Mouse (Mus musculus): ENCODE measurements around the gene Tnfsf13. TPM values are rescaled to one million over a fixed set of nuclear protein-coding genes. Genes with fewer than 3 reads are reported as not detected.
"Not testable (repeated sequence)": the region's sequence is repeated elsewhere in the genome, so short reads cannot be mapped to it uniquely, and the experiment has no call there.

Tnfsf13 gene
- polyA plus RNA-seq, 1 experiment from 2014 or later, result 0.53 TPM

DNA sequence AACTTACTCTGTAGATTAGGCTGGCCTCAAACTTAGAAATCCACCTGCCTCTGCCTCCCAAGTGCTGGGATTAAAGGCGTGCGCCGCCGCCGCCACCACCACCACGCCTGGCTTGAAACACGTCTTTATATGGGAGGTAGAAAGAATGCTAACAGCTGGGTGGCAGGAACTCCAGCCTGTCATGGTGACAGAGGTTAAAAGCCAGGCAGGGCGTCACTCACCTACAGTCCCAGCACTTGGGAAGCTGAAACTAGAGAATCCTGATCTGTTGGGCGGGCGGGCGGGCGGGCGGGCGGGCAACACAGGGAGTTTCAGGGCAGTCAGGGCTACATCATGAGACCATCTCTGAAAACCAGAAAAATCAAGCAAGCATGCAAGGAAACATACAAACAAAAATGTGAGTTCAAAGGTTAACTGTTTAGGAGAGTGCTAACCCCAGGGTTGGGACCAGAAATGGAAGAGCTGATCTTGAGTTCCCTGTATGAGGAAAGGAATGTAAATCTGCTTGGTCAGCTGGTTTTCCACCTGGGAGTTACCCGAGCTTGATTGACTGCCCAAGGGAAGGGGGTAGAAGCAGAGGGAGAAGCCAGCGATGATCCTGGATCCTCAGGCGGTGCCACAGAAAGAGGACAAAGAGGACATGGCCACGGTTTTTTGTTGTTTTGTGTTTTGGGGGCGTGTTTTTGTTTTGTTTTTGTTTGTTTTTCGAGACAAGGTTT, 27.5 kb upstream of the Tnfsf13 start:
- peaks cover 39% of the 10 kb centered on the region for H3K4me1 ChIP-seq
- H3K9ac ChIP-seq, result no peak overlapping the region
- ATAC-seq (replicated peaks; ENCODE audit: low FRiP score), result peak; percentile 55
- no peaks in the 10 kb centered on the region for H3K36me3 ChIP-seq
- peak overlapping the region; percentile 68 for H3K27ac ChIP-seq
- no peaks in the 10 kb centered on the region for H3K9me3 ChIP-seq (replicated peaks)
- no peak overlapping the region for H3K4me3 ChIP-seq (replicated peaks)
- 58% methylated on average over 20 of the region's 20 CpGs for WGBS
- peak overlapping the region; percentile 12; the same call in 1 of the 2 replicates for H3K4me2 ChIP-seq
- H3K27me3 ChIP-seq, result no peaks in the 10 kb centered on the region

DNA sequence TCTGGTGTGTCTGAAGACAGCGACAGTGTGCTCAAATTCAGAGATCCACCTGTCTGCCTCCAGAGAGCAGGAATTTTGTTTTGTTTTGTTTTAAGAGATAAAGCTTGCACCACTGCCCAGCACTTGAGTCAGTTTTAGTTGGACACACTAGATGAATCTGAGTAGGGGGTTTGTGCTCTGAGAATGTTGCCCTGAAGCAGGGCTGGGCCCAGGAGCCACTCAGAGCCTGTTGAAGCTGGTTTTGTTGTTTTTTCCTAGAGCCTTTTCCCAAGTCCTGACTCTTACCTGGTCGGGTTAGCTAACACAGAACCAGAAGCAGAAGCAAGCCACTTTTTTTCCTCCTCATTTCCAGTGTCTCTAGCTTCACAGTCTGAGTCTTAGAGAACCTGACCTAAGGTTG, 25.5 kb upstream of the Tnfsf13 start:
- WGBS, result 67% methylated on average over 2 of the region's 2 CpGs
- ATAC-seq (replicated peaks; ENCODE audit: low FRiP score), result no peak

GRCm38 (mm10) chr11:69710470-69710869, 24.9 kb upstream of the Tnfsf13 start:
- 72% methylated on average over 3 of the region's 3 CpGs for WGBS
- H3K4me2 ChIP-seq, result no peak overlapping the region
- no peak for ATAC-seq (replicated peaks; ENCODE audit: low FRiP score)
- no peaks in the 10 kb centered on the region for H3K36me3 ChIP-seq
- peaks cover 30% of the 10 kb centered on the region for H3K4me1 ChIP-seq
- no peaks in the 10 kb centered on the region for H3K27me3 ChIP-seq
- no peak overlapping the region for H3K9ac ChIP-seq
- H3K27ac ChIP-seq, result no peak overlapping the region
- no peaks in the 10 kb centered on the region for H3K9me3 ChIP-seq (replicated peaks)
- H3K4me3 ChIP-seq (replicated peaks), result no peak overlapping the region

More for the DNA sequence above, 25.5 kb upstream of the Tnfsf13 start:
- Histone ChIP-seq H3K4me2 (no peak overlapping the region), H3K9ac (no peak overlapping the region), H3K4me1 (peaks cover 37% of the 10 kb centered on the region), H3K27ac (no peak overlapping the region), H3K27me3 (no peaks in the 10 kb centered on the region), H3K36me3 (no peaks in the 10 kb centered on the region), H3K9me3 (replicated peaks) (no peaks in the 10 kb centered on the region), H3K4me3 (replicated peaks) (no peak overlapping the region)

- Histone ChIP-seq H3K9ac (no peak overlapping the region), H3K9me3 (replicated peaks) (no peaks in the 10 kb centered on the region), H3K27me3 (no peaks in the 10 kb centered on the region), H3K4me3 (replicated peaks) (no peak overlapping the region), H3K36me3 (no peaks in the 10 kb centered on the region), H3K4me1 (peaks cover 24% of the 10 kb centered on the region), H3K4me2 (no peak overlapping the region), H3K27ac (no peak overlapping the region)
- no peak for ATAC-seq (replicated peaks; ENCODE audit: low FRiP score)
- 56% methylated on average over 11 of the region's 11 CpGs for WGBS
Measured at GRCm38 (mm10) chr11:69709554-69710446, 24.2 kb upstream of the Tnfsf13 start.

GRCm38 (mm10) chr11:69708614-69709265, 23.2 kb upstream of the Tnfsf13 start:
- Histone ChIP-seq H3K4me3 (replicated peaks) (no peak overlapping the region), H3K4me1 (peaks cover 21% of the 10 kb centered on the region), H3K9me3 (replicated peaks) (no peaks in the 10 kb centered on the region), H3K27me3 (no peaks in the 10 kb centered on the region), H3K4me2 (no peak overlapping the region), H3K9ac (no peak overlapping the region), H3K36me3 (no peaks in the 10 kb centered on the region), H3K27ac (no peak overlapping the region)
- ATAC-seq (replicated peaks; ENCODE audit: low FRiP score), result no peak
- 76% methylated on average over 3 of the region's 3 CpGs for WGBS

DNA sequence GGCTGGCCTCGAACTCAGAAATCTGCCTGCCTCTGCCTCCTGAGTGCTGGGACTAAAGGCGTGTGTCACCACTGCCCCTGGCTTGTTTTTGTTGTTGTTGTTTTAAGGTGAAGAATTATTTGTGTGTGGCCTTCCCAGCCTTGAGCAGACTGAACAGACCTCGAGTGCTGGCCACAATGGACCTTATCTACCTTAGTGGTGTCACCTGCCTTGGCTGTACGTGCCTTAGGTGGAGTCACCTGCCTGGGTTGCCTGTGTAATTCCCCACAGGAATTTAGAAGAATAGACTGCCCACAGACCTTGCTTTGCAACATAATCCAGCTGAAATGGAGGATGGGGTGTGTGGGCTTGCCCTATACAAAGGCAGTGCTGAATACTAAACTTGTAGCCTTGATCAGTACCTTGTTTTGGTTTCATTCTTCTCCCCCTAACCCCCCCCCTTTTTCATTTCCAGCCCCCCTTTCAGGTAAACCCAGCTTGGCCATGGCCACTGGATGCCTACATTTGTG, 22.3 kb upstream of the Tnfsf13 start:
- H3K9me3 ChIP-seq (replicated peaks), result no peaks in the 10 kb centered on the region
- ATAC-seq (replicated peaks; ENCODE audit: low FRiP score), result no peak
- no peak overlapping the region for H3K27ac ChIP-seq
- no peaks in the 10 kb centered on the region for H3K36me3 ChIP-seq
- 88% methylated on average over 4 of the region's 4 CpGs for WGBS
- H3K9ac ChIP-seq, result no peak overlapping the region
- H3K4me2 ChIP-seq, result no peak overlapping the region
- no peaks in the 10 kb centered on the region for H3K27me3 ChIP-seq
- H3K4me3 ChIP-seq (replicated peaks), result no peak overlapping the region
- peaks cover 13% of the 10 kb centered on the region; the same call in 1 of the 2 replicates for H3K4me1 ChIP-seq

GRCm38 (mm10) chr11:69707480-69707847, 21.9 kb upstream of the Tnfsf13 start:
- no peaks in the 10 kb centered on the region for H3K27me3 ChIP-seq
- no peak overlapping the region for H3K9ac ChIP-seq
- no peaks in the 10 kb centered on the region for H3K36me3 ChIP-seq
- peaks cover 11% of the 10 kb centered on the region; the same call in 1 of the 2 replicates for H3K4me1 ChIP-seq
- no peak overlapping the region for H3K4me2 ChIP-seq
- no peak overlapping the region for H3K27ac ChIP-seq
- WGBS, result 92% methylated on average over 4 of the region's 4 CpGs
- no peaks in the 10 kb centered on the region for H3K9me3 ChIP-seq (replicated peaks)
- H3K4me3 ChIP-seq (replicated peaks), result no peak overlapping the region
- no peak for ATAC-seq (replicated peaks; ENCODE audit: low FRiP score)

GRCm38 (mm10) chr11:69706775-69707479, 21.3 kb upstream of the Tnfsf13 start:
- no peak overlapping the region for H3K4me3 ChIP-seq (replicated peaks)
- no peaks in the 10 kb centered on the region for H3K9me3 ChIP-seq (replicated peaks)
- H3K9ac ChIP-seq, result no peak overlapping the region
- no peak overlapping the region for H3K27ac ChIP-seq
- H3K4me2 ChIP-seq, result no peak overlapping the region
- H3K27me3 ChIP-seq, result no peaks in the 10 kb centered on the region
- H3K36me3 ChIP-seq, result no peaks in the 10 kb centered on the region
- WGBS, result 57% methylated on average over 6 of the region's 6 CpGs
- H3K4me1 ChIP-seq, result peaks cover 11% of the 10 kb centered on the region; the same call in 1 of the 2 replicates
- ATAC-seq (replicated peaks; ENCODE audit: low FRiP score), result no peak

GRCm38 (mm10) chr11:69704613-69705010, 19.0 kb upstream of the Tnfsf13 start:
- Histone ChIP-seq H3K4me1 (peaks cover 9% of the 10 kb centered on the region; the same call in 1 of the 2 replicates), H3K4me2 (no peak overlapping the region), H3K9me3 (replicated peaks) (no peaks in the 10 kb centered on the region), H3K27me3 (no peaks in the 10 kb centered on the region), H3K36me3 (no peaks in the 10 kb centered on the region), H3K27ac (no peak overlapping the region), H3K4me3 (replicated peaks) (no peak overlapping the region), H3K9ac (no peak overlapping the region)
- ATAC-seq (replicated peaks; ENCODE audit: low FRiP score), result no peak
- WGBS, result 37% methylated on average over 2 of the region's 2 CpGs

DNA sequence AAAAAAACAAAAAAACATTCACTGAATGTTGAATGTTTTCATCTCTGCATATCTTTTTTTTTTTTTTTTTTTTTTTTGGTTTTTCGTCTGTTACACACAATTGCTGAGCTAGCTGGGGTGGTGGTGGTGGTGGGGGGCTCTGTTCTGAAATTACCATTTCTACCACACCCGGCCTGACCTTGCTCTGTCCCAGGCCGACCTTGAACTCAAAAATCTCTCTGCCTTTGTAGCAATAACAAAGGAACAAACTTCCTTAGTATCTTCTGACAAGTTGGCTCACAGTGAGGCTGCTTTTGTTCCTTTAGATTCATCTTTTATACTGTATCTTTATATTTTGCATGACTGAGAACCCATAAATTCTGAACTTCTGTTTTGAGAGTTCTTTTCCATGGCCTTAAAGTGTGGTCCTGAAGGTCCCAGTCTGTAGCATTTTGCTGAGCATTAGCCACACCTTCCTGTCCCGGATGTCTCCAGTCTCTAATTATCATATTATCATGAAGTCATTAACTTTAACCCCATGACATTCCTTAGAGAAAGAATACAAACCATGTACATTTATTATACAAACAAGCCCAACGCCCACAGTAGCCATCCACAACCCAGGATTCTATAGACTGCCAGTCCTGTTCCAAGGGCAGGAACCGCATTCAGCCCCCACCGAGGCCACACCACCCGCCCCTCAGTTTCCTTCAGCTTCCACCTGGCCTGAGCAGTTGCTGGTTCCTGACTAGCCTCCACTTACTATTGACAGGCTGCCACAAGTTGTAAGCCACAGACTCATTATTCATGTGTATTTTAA, 18.4 kb upstream of the Tnfsf13 start:
- Histone ChIP-seq H3K4me2 (no peak overlapping the region), H3K27me3 (no peaks in the 10 kb centered on the region), H3K9ac (no peak overlapping the region), H3K9me3 (replicated peaks) (no peaks in the 10 kb centered on the region), H3K27ac (no peak overlapping the region), H3K4me3 (replicated peaks) (no peak overlapping the region), H3K4me1 (peaks cover 8% of the 10 kb centered on the region; the same call in 1 of the 2 replicates), H3K36me3 (no peaks in the 10 kb centered on the region)
- WGBS, result 66% methylated on average over 8 of the region's 8 CpGs
- no peak for ATAC-seq (replicated peaks; ENCODE audit: low FRiP score)

- H3K27ac ChIP-seq; H3K27me3 ChIP-seq; ATAC-seq (replicated peaks; ENCODE audit: low FRiP score); H3K4me1 ChIP-seq; H3K36me3 ChIP-seq; H3K4me3 ChIP-seq (replicated peaks); H3K9ac ChIP-seq; H3K9me3 ChIP-seq (replicated peaks); H3K4me2 ChIP-seq: not testable (repeated sequence)
- 72% methylated on average over 3 of the region's 3 CpGs for WGBS
Measured at GRCm38 (mm10) chr11:69703381-69703780, 17.8 kb upstream of the Tnfsf13 start.

Measured in kidney, embryonic 15.5 days (tissue).